In the genomic region with DNA sequence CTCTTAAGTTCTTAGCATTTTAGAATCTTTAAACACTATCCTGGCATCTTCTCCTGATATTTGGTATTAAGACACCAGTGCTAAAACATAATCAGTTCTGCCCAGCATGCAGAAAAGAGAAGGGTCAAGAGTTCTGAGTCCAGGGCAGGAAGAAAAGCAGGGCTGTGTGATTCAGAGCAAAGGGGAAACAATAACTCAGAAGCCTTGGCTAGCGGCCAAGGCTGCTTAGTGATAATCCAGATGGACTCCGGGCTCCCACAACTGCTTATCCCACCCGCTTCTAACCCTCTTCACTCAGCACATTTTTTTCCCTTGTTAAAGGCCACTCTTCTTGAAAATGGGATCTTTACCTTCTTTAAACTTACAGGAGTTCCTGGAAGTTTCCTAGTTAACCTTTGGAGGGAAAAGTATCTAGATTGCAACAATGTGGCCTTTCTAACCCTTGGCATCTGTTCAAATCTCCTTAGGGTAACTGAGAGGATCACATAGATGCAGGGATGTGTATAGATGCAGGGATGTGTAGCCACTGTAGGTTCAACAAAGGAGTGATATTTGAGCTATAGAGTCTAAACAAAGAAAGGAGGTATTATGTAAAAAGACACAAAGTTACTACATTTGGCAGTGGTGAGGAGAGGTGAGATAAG, we compare ENCODE assay signal across 8 mouse cellular contexts. TPM values are rescaled to one million over a fixed set of nuclear protein-coding genes. Genes with fewer than 3 reads are reported as not detected.
DNase-seq lines count a peak whose midpoint lies in the region; ATAC-seq and TF ChIP-seq lines count a peak whose summit lies in the region.

No protein-coding gene starts in this region.

- ATAC-seq in hindbrain, embryonic 16.5 days: no peak; the same call in 1 of the 2 replicates
- 0 out of 2 replicates have a peak, but pooled peaks have one; percentile 32 for ATAC-seq in megakaryocyte-erythroid progenitor cell, adult 5-6 weeks (replicated peaks; ENCODE audit: low FRiP score, low TSS enrichment, poor library complexity, severe bottlenecking)

- no peak overlapping the region for H3K4me3 ChIP-seq in hindbrain, embryonic 10.5 days
- H3K4me3 ChIP-seq in hindbrain, embryonic 16.5 days (ENCODE audit: low read length): no peak overlapping the region

- peak overlapping the region; percentile 82 for H3K27ac ChIP-seq in hindbrain, embryonic 10.5 days
- H3K27ac ChIP-seq in hindbrain, embryonic 16.5 days (ENCODE audit: low read depth, low read length): no peak overlapping the region

- no peaks in the 10 kb centered on the region for H3K36me3 ChIP-seq in hindbrain, embryonic 10.5 days
- no peaks in the 10 kb centered on the region for H3K36me3 ChIP-seq in hindbrain, embryonic 16.5 days (ENCODE audit: control insufficient read depth, insufficient read depth, low read length)

- no peak overlapping the region for H3K9ac ChIP-seq in hindbrain, embryonic 16.5 days (ENCODE audit: low read depth, low read length)

- no peak for TF ChIP-seq POLR2A in brain, embryonic 14.5 days (IDR thresholded peaks at IDR 0.05; ENCODE audit: borderline replicate concordance, extremely low read depth, insufficient read depth, insufficient read length, poor library complexity, severe bottlenecking)

- WGBS in hindbrain, embryonic 10.5 days: 14% methylated on average over 3 of the region's 3 CpGs
- 4% methylated on average over 3 of the region's 3 CpGs for WGBS in hindbrain, embryonic 16.5 days

- no peak overlapping the region for H3K4me2 ChIP-seq in hindbrain, embryonic 16.5 days (ENCODE audit: low read length)

- DNase-seq in hindbrain, embryonic 10.5 days (ENCODE audit: low spot score): peak; percentile 35
- peak; percentile 89 for DNase-seq in brain, embryonic 14.5 days (ENCODE audit: low read depth)
- peak; percentile 65 to 83 for DNase-seq in heart, adult 18-20 months
- peak; percentile 77 for DNase-seq in kidney, adult 11 months
- DNase-seq in urinary bladder, postnatal 25 days (ENCODE audit: low spot score): peak; percentile 44
- no peak for DNase-seq in left cerebral cortex, adult 18-20 months (ENCODE audit: low spot score in 2 of 2)

- no peaks in the 10 kb centered on the region for H3K27me3 ChIP-seq in hindbrain, embryonic 10.5 days (ENCODE audit: insufficient read depth, poor library complexity, severe bottlenecking)
- H3K27me3 ChIP-seq in hindbrain, embryonic 16.5 days (replicated peaks; ENCODE audit: control insufficient read depth, insufficient read depth, low read length): no peaks in the 10 kb centered on the region

- no peak for TF ChIP-seq CTCF in brain, embryonic 14.5 days (IDR thresholded peaks at IDR 0.05; ENCODE audit: borderline replicate concordance, extremely low read depth, insufficient read depth, insufficient read length)

- H3K9me3 ChIP-seq in hindbrain, embryonic 10.5 days: no peaks in the 10 kb centered on the region
- H3K9me3 ChIP-seq in hindbrain, embryonic 16.5 days (ENCODE audit: control insufficient read depth, low read length): no peaks in the 10 kb centered on the region

- H3K4me1 ChIP-seq in hindbrain, embryonic 10.5 days (replicated peaks): peaks cover 30% of the 10 kb centered on the region
- peaks cover 6% of the 10 kb centered on the region for H3K4me1 ChIP-seq in hindbrain, embryonic 16.5 days (ENCODE audit: control insufficient read depth, insufficient read depth, low read depth, low read length)

RNA-seq across cellular contexts. Expression of a gene that starts 33.1 kb away (rescaled TPM):
- 34.1 and 37.8 TPM in 2 replicates for polyA plus RNA-seq in hindbrain, embryonic 10.5 days (2016; fragmentation: Nextera tagmentation; extraction: Ambion mirVana)
- polyA plus RNA-seq in hindbrain, embryonic 16.5 days (2015; fragmentation: Nextera tagmentation; extraction: Ambion mirVana): 16.8 and 19.3 TPM in 2 replicates
- 16.9 and 18.6 TPM in 2 replicates for polyA plus RNA-seq in brain, embryonic 14.5 days (2012; rRNA removed)
- 10 to 100 TPM; 15.0 to 16.8 TPM for total RNA-seq in heart, adult 18-20 months (2021)
- 14.4 and 15.2 TPM in 2 replicates for total RNA-seq in megakaryocyte-erythroid progenitor cell, adult 5-6 weeks (2014; fragmentation: Nextera tagmentation)
- total RNA-seq in megakaryocyte-erythroid progenitor cell, adult 5-6 weeks (2017): 26.2 and 26.7 TPM in 2 replicates
- 10 to 100 TPM; 22.8 to 22.9 TPM for total RNA-seq in left cerebral cortex, adult 18-20 months (2021)

Comparison
In these comparisons a context has a peak if more than half of its experiments do, and no peak if none do; other contexts are left out.
1. DNase-seq: peak in hindbrain, embryonic 10.5 days (single experiment), brain, embryonic 14.5 days (single experiment), heart, adult 18-20 months (2 of 2), kidney, adult 11 months (single experiment) and urinary bladder, postnatal 25 days (single experiment); none in left cerebral cortex, adult 18-20 months (0 of 2).